22 mouse cellular contexts compared by ENCODE assay signal in the genomic region with DNA sequence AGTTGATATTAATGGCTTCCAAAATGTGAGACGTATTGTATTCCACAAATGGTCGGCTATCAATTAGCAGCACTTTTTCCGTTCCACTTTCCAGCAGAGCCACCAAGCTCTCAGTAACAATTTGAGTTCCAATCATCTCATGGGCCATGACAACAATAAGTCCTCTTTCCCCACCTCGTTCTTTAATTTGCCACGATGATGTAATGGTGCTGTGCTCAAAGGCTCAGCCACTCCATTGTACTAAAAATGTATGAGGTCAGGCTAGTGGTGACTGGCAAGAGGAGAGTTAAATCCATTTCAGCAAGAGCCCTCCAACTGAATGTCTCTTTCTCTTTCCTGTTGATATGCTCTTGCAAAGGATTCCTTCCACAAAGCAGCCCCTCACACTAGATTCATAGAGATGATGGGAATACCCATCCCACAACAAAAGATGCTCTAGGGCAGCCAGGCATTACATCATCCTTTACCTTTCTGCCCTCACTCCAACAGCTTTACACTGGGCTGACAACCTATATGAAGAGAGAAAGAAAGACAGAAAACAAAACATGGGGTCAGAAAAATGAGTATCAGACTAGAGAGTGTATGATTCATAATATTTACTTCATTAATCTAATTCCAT. TPM values are rescaled to one million over a fixed set of nuclear protein-coding genes. Genes with fewer than 3 reads are reported as not detected.
A peak's percentile ranks its signal among the peaks of the same experiment; 100 is the strongest.
DNase-seq lines count a peak whose midpoint lies in the region; ATAC-seq and TF ChIP-seq lines count a peak whose summit lies in the region.
"Had no signal": no experiment of that assay in that cellular context is flagged by ENCODE, and none has a peak within 500 bp of the region (broad histone marks: within the 10 kb centered on the region; RNA-seq: fewer than 3 reads in every experiment).

No protein-coding gene starts in this region.

- no peak overlapping the region for H3K4me3 ChIP-seq in embryonic facial prominence, embryonic 14.5 days (ENCODE audit: low read depth, low read length)
- H3K4me3 ChIP-seq in forebrain, postnatal 0 days (ENCODE audit: low read depth, low read length): no peak overlapping the region
- H3K4me3 ChIP-seq: neural tube, embryonic 12.5 days had no signal

- intact Hi-C loops in left cerebral cortex, postnatal 10 days (cut with DNase I): no loop called here

- 0 out of 2 replicates have a peak, but pooled peaks cover 9% of the 10 kb centered on the region for H3K36me3 ChIP-seq in embryonic facial prominence, embryonic 14.5 days (ENCODE audit: control insufficient read depth, insufficient read depth, low read length)
- H3K36me3 ChIP-seq in forebrain, postnatal 0 days (ENCODE audit: insufficient read depth): no peaks in the 10 kb centered on the region
- H3K36me3 ChIP-seq: neural tube, embryonic 12.5 days had no signal

- peak; percentile 44; the same call in 1 of the 2 replicates for ATAC-seq in embryonic facial prominence, embryonic 14.5 days (ENCODE audit: low read depth)
- ATAC-seq in forebrain, postnatal 0 days: peak; percentile 48
- ATAC-seq in cerebellum, adult (ENCODE audit: insufficient number of reproducible peaks, low FRiP score, low TSS enrichment): no peak
- ATAC-seq: CD4-positive, CD25-positive, alpha-beta regulatory T cell, adult 4 months; intestine, embryonic 16.5 days had no signal

- TF ChIP-seq CTCF in forebrain, postnatal 0 days (IDR thresholded peaks at IDR 0.05; ENCODE audit: low read depth): no peak

- no peaks in the 10 kb centered on the region for H3K4me1 ChIP-seq in embryonic facial prominence, embryonic 14.5 days (ENCODE audit: control insufficient read depth, insufficient read depth, low read length)
- no peaks in the 10 kb centered on the region for H3K4me1 ChIP-seq in forebrain, postnatal 0 days (ENCODE audit: insufficient read depth)
- H3K4me1 ChIP-seq: neural tube, embryonic 12.5 days had no signal

- no peaks in the 10 kb centered on the region for H3K9me3 ChIP-seq in embryonic facial prominence, embryonic 14.5 days (ENCODE audit: control insufficient read depth, low read length)
- H3K9me3 ChIP-seq in forebrain, postnatal 0 days (ENCODE audit: low read length): no peaks in the 10 kb centered on the region
- H3K9me3 ChIP-seq: G1E; neural tube, embryonic 12.5 days had no signal

- WGBS in embryonic facial prominence, embryonic 14.5 days: 72% methylated on average over 5 of the region's 5 CpGs
- 14% methylated on average over 5 of the region's 5 CpGs for WGBS in forebrain, postnatal 0 days

- no peak overlapping the region for H3K9ac ChIP-seq in embryonic facial prominence, embryonic 14.5 days (ENCODE audit: low read depth, low read length)
- no peak overlapping the region for H3K9ac ChIP-seq in forebrain, postnatal 0 days
- H3K9ac ChIP-seq: hindbrain, embryonic 14.5 days; neural tube, embryonic 12.5 days had no signal

- H3K4me2 ChIP-seq in embryonic facial prominence, embryonic 14.5 days (ENCODE audit: low read depth, low read length): no peak overlapping the region
- no peak overlapping the region for H3K4me2 ChIP-seq in forebrain, postnatal 0 days (ENCODE audit: low read depth)
- H3K4me2 ChIP-seq: heart, embryonic 11.5 days; hindbrain, embryonic 14.5 days; neural tube, embryonic 12.5 days had no signal

- no peak overlapping the region for H3K27ac ChIP-seq in embryonic facial prominence, embryonic 14.5 days (replicated peaks; ENCODE audit: low read depth, low read length)
- H3K27ac ChIP-seq in forebrain, postnatal 0 days (ENCODE audit: low read depth, low read length): no peak overlapping the region
- H3K27ac ChIP-seq: hindbrain, embryonic 14.5 days; kidney, postnatal 0 days; neural tube, embryonic 12.5 days had no signal

- peak; percentile 29 for DNase-seq in embryo, embryonic 10.5 days (ENCODE audit: low spot score)
- no peak for DNase-seq in embryo, embryonic 9.5 days (ENCODE audit: extremely low spot score)
- DNase-seq in left cerebral cortex, adult 11 months (ENCODE audit: low spot score): peak; percentile 13
- no peak for DNase-seq in left cerebral cortex, postnatal 10 days (ENCODE audit: extremely low spot score in 1 of 2, low spot score in 2 of 2)
- DNase-seq in embryonic facial prominence, embryonic 14.5 days (ENCODE audit: low spot score): peak; percentile 43
- peak; percentile 10 for DNase-seq in forebrain, postnatal 0 days
- no peak for DNase-seq in heart, adult 18-20 months
- DNase-seq: cerebellum, adult 18-20 months; gastrocnemius, postnatal 36 days; heart, postnatal 14 days; lung, adult 18-20 months; lung, postnatal 4 days; right cerebral cortex, postnatal 14 days; thymus, postnatal 36 days had no signal

- no peaks in the 10 kb centered on the region for H3K27me3 ChIP-seq in embryonic facial prominence, embryonic 14.5 days (replicated peaks; ENCODE audit: control insufficient read depth, insufficient read depth, low read length)
- H3K27me3 ChIP-seq in forebrain, postnatal 0 days (ENCODE audit: insufficient read depth, low read length): no peaks in the 10 kb centered on the region
- H3K27me3 ChIP-seq: neural tube, embryonic 12.5 days had no signal

RNA-seq across cellular contexts. Expression of a gene that starts 31.4 kb away (rescaled TPM):
- total RNA-seq in left cerebral cortex, postnatal 10 days (2021): 1 to 10 TPM; 5.6 to 6.6 TPM
- 18.2 and 21.1 TPM in 2 replicates for polyA plus RNA-seq in embryonic facial prominence, embryonic 14.5 days (2014; fragmentation: Nextera tagmentation; extraction: Ambion mirVana)
- total RNA-seq in forebrain, postnatal 0 days (2014; rRNA removed): 3.4 and 5.7 TPM in 2 replicates
- polyA plus RNA-seq in forebrain, postnatal 0 days (2015; fragmentation: Nextera tagmentation; extraction: Ambion mirVana): 1.9 and 2.7 TPM in 2 replicates
- 10 to 100 TPM; 20.7 to 23.8 TPM for total RNA-seq in heart, adult 18-20 months (2021)

Comparison
In these comparisons a context has a peak if more than half of its experiments do, and no peak if none do; other contexts are left out.
1. DNase-seq: peak in embryo, embryonic 10.5 days (single experiment), left cerebral cortex, adult 11 months (single experiment), embryonic facial prominence, embryonic 14.5 days (single experiment) and forebrain, postnatal 0 days (single experiment); none in embryo, embryonic 9.5 days (single experiment), left cerebral cortex, postnatal 10 days (0 of 2) and heart, adult 18-20 months (0 of 2).